Mouse (Mus musculus) MEL (cell line): ENCODE measurements around the gene Sox5. TPM values are rescaled to one million over a fixed set of nuclear protein-coding genes. Genes with fewer than 3 reads are reported as not detected.

Source experiments
- DNase-seq: peaks from one replicate; pipeline ENCODE4 v3.0.0; 2011; ENCODE audit warnings: low read depth, low spot score
- H3K27ac ChIP-seq: 2 replicates; pipeline ENCODE4 v1.5.1; 2012; ENCODE audit warnings: low read depth, mild to moderate bottlenecking, control low read depth, low read length, moderate library complexity; ENCODE audit not compliant: control insufficient read depth
- H3K27me3 ChIP-seq, 2 experiments: fragments of 150-350 bp in 1 of 2; sonication (generic) in 1 of 2; 2 replicates each; pipeline ENCODE4 v1.6.1; 2012; ENCODE audit warnings: low read length in 2 of 2, mild to moderate bottlenecking in 2 of 2, improper control_type of control experiment in 1 of 2, moderate library complexity in 1 of 2; ENCODE audit not compliant: insufficient read depth in 2 of 2, control insufficient read depth in 1 of 2
- H3K36me3 ChIP-seq, 2 experiments: 2 replicates each; pipeline ENCODE4 v1.6.1; 2012 to 2014; ENCODE audit warnings: low read length in 2 of 2, improper control_type of control experiment in 1 of 2, inconsistent platforms in 1 of 2, mild to moderate bottlenecking in 1 of 2; ENCODE audit not compliant: insufficient read depth in 2 of 2, control insufficient read depth in 1 of 2
- H3K4me1 ChIP-seq, 2 experiments: fragments of 150-350 bp in 1 of 2; sonication (generic) in 1 of 2; 2 replicates each; pipeline ENCODE4 v1.6.1; 2012; ENCODE audit warnings: low read length in 2 of 2, improper control_type of control experiment in 1 of 2, mild to moderate bottlenecking in 1 of 2; ENCODE audit not compliant: insufficient read depth in 2 of 2, control insufficient read depth in 1 of 2
- H3K4me3 ChIP-seq, 2 experiments: fragments of 150-350 bp in 1 of 2; sonication (generic) in 1 of 2; 2 replicates each; pipeline ENCODE4 v1.5.1; 2012; ENCODE audit warnings: low read depth in 2 of 2, low read length in 2 of 2, mild to moderate bottlenecking in 2 of 2, moderate library complexity in 2 of 2, control low read depth in 1 of 2, improper control_type of control experiment in 1 of 2; ENCODE audit not compliant: control insufficient read depth in 1 of 2, insufficient read depth in 1 of 2
- H3K79me2 ChIP-seq: 2 replicates; pipeline ENCODE4 v1.6.1; 2012; ENCODE audit warnings: mild to moderate bottlenecking, low read length, moderate library complexity; ENCODE audit not compliant: control insufficient read depth, poor library complexity, insufficient read depth
- H3K9ac ChIP-seq: 2 replicates; pipeline ENCODE4 v1.6.1; 2012; ENCODE audit warnings: low read depth, mild to moderate bottlenecking, control low read depth, low read length, moderate library complexity; ENCODE audit not compliant: control insufficient read depth, poor library complexity, severe bottlenecking
- H3K9me3 ChIP-seq: fragments of 150-350 bp; sonication (generic); replicated peaks from 2 replicates; pipeline ENCODE4 v1.6.1; 2012; ENCODE audit warnings: mild to moderate bottlenecking, low read length, improper control_type of control experiment, moderate library complexity; ENCODE audit not compliant: insufficient read depth
- BHLHE40 ChIP-seq: IDR thresholded peaks from 2 replicates; pipeline ENCODE4 v1.6.1; 2012; ENCODE audit warnings: low read depth, mild to moderate bottlenecking, inconsistent platforms, low read length, improper control_type of control experiment, borderline replicate concordance
- CHD1 ChIP-seq: IDR thresholded peaks from 2 replicates; pipeline ENCODE4 v1.6.1; 2012; ENCODE audit warnings: low read depth, mild to moderate bottlenecking, inconsistent platforms, low read length, improper control_type of control experiment
- CHD2 ChIP-seq: IDR thresholded peaks from 2 replicates; pipeline ENCODE4 v1.6.1; 2011; ENCODE audit warnings: low read length, improper control_type of control experiment
- E2F4 ChIP-seq: IDR thresholded peaks from 2 replicates; pipeline ENCODE4 v1.6.1; 2011; ENCODE audit warnings: low read depth, low read length, improper control_type of control experiment, borderline replicate concordance
- GABPA ChIP-seq: IDR thresholded peaks from 2 replicates; pipeline ENCODE4 v1.6.1; 2012; ENCODE audit warnings: low read depth, mild to moderate bottlenecking, inconsistent platforms, low read length, improper control_type of control experiment, moderate library complexity
- GATA1 ChIP-seq: IDR thresholded peaks from 2 replicates; pipeline ENCODE4 v1.6.1; 2011; ENCODE audit warnings: low read depth, low read length, improper control_type of control experiment
- JUND ChIP-seq: IDR thresholded peaks from 2 replicates; pipeline ENCODE4 v1.6.1; 2011; ENCODE audit warnings: low read depth, mild to moderate bottlenecking, improper control_type of control experiment, low read length
- KAT2A ChIP-seq: conservative IDR thresholded peaks from 2 replicates; pipeline ENCODE4 v1.6.1; 2012; ENCODE audit warnings: low read depth, low read length, improper control_type of control experiment, inconsistent platforms
- MAFK ChIP-seq: IDR thresholded peaks from 2 replicates; pipeline ENCODE4 v1.6.1; 2011; ENCODE audit warnings: low read depth, mild to moderate bottlenecking, low read length, improper control_type of control experiment, borderline replicate concordance
- MAX ChIP-seq: IDR thresholded peaks from 2 replicates; pipeline ENCODE4 v1.6.1; 2011; ENCODE audit warnings: low read length, improper control_type of control experiment
- MYB ChIP-seq: IDR thresholded peaks from 2 replicates; pipeline ENCODE4 v1.6.1; 2011; ENCODE audit warnings: mild to moderate bottlenecking, low read depth, low read length, improper control_type of control experiment
- MYC ChIP-seq: IDR thresholded peaks from 2 replicates; pipeline ENCODE4 v1.6.1; 2011; ENCODE audit warnings: low read depth, mild to moderate bottlenecking, low read length, improper control_type of control experiment, moderate library complexity
- NELFE ChIP-seq: IDR thresholded peaks from 2 replicates; pipeline ENCODE4 v1.6.1; 2011; ENCODE audit warnings: low read depth, low read length, improper control_type of control experiment
- NRF1 ChIP-seq: IDR thresholded peaks from 2 replicates; pipeline ENCODE4 v1.6.1; 2014; ENCODE audit warnings: low read depth, mild to moderate bottlenecking, inconsistent platforms, low read length, improper control_type of control experiment, moderate library complexity; ENCODE audit not compliant: poor library complexity, insufficient read depth, severe bottlenecking
- POLR2AphosphoS2 ChIP-seq: IDR thresholded peaks from 2 replicates; pipeline ENCODE4 v1.6.1; 2011; ENCODE audit warnings: low read length, improper control_type of control experiment
- POLR2AphosphoS5 ChIP-seq: IDR thresholded peaks from 2 replicates; pipeline ENCODE4 v1.6.1; 2012; ENCODE audit warnings: low read depth, borderline replicate concordance, mild to moderate bottlenecking, inconsistent platforms, low read length, moderate library complexity, mixed read lengths
- SIN3A ChIP-seq: IDR thresholded peaks from 2 replicates; pipeline ENCODE4 v1.6.1; 2012; ENCODE audit warnings: low read length, improper control_type of control experiment, inconsistent platforms
- SMC3 ChIP-seq: IDR thresholded peaks from 2 replicates; pipeline ENCODE4 v1.6.1; 2011; ENCODE audit warnings: low read depth, low read length, improper control_type of control experiment
- TCF12 ChIP-seq: IDR thresholded peaks from 2 replicates; pipeline ENCODE4 v1.6.1; 2014; ENCODE audit warnings: low read depth, mild to moderate bottlenecking, inconsistent platforms, low read length, improper control_type of control experiment, moderate library complexity
- UBTF ChIP-seq: IDR thresholded peaks from 2 replicates; pipeline ENCODE4 v1.6.1; 2012; ENCODE audit warnings: low read depth, mild to moderate bottlenecking, inconsistent platforms, low read length, improper control_type of control experiment, moderate library complexity, borderline replicate concordance; ENCODE audit not compliant: insufficient read depth
- USF2 ChIP-seq, 2 experiments: IDR thresholded peaks; 2 replicates each; pipeline ENCODE4 v1.6.1; 2011 to 2012; ENCODE audit warnings: improper control_type of control experiment in 2 of 2, low read length in 2 of 2, borderline replicate concordance in 1 of 2, inconsistent platforms in 1 of 2, low read depth in 1 of 2, mild to moderate bottlenecking in 1 of 2; ENCODE audit not compliant: insufficient read depth in 1 of 2
- ZKSCAN1 ChIP-seq: IDR thresholded peaks from 2 replicates; pipeline ENCODE4 v1.6.1; 2012; ENCODE audit warnings: low read depth, mild to moderate bottlenecking, inconsistent platforms, low read length, improper control_type of control experiment, moderate library complexity
- polyA plus RNA-seq, 2 experiments: library from polyadenylated mRNA; stranded (reverse) in 1 of 2; unstranded in 1 of 2; fragments of >175 nt in 1 of 2; fragments of >200 nt in 1 of 2; gene quantifications; 2 replicates each; pipeline versions ENCODE4 v1.2.1 to v1.2.4; 2012; ENCODE audit warnings: low replicate concordance in 2 of 2, low read depth in 1 of 2; ENCODE audit not compliant: insufficient read length in 2 of 2, insufficient read depth in 1 of 2, missing spikeins in 1 of 2
- total RNA-seq: library from RNA; depleted of rRNA; stranded (reverse); fragments of 300-350 nt; gene quantifications from 2 replicates; pipeline ENCODE4 v1.2.3, GENCODE M21; 2012

The Sox5 gene
- total and polyA plus RNA-seq, 3 experiments = 0.19 to 3.0 TPM; not detected in 1

DNA sequence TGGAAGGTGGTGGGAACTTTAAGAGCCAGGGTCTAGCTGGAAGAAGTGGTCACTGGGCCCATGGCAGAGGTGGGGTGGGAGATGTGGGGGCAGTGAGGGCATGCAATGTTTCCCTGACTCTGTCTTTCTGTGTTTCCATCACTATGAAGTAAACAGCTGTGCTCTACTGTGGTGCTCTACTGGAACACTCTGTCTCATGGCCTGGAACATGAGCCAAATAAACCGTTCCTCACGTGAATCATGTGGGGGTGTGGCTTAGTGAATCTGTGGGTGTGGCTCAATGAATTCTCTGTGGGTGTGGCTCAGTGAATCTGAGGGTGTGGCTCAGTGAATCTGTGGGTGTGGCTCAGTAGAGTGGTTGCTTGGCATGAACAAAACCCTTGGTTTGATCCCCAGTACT is 42.0 kb downstream of the Sox5 start:
- Histone ChIP-seq H3K4me3 (no peak overlapping the region), H3K9me3 (no peaks in the 10 kb centered on the region), H3K27ac (no peak overlapping the region), H3K79me2 (no peaks in the 10 kb centered on the region), H3K9ac (no peak overlapping the region), H3K36me3 (no peaks in the 10 kb centered on the region), H3K4me1 (no peaks in the 10 kb centered on the region), H3K27me3 (no peaks in the 10 kb centered on the region)
- TF ChIP-seq BHLHE40 (no peak), SIN3A (no peak), POLR2AphosphoS2 (no peak), SMC3 (no peak), JUND (no peak), MYC (no peak), MAX (no peak), NELFE (no peak), MAFK (no peak), TCF12 (no peak), MYB (no peak), USF2 (IDR thresholded peaks at IDR 0.05; ENCODE audit: borderline replicate concordance in 1 of 2, insufficient read depth in 1 of 2, low read depth in 1 of 2, low read length in 2 of 2) (no peak), ZKSCAN1 (no peak), KAT2A (no peak), POLR2AphosphoS5 (no peak)
- no peak for DNase-seq

GRCm38 (mm10) chr6:144737786-144738185 is 44.0 kb downstream of the Sox5 start:
- no peak for DNase-seq
- Histone ChIP-seq H3K79me2 (no peaks in the 10 kb centered on the region), H3K4me1 (no peaks in the 10 kb centered on the region), H3K9me3 (no peaks in the 10 kb centered on the region), H3K4me3 (no peak overlapping the region), H3K9ac (no peak overlapping the region), H3K27ac (no peak overlapping the region), H3K27me3 (no peaks in the 10 kb centered on the region), H3K36me3 (no peaks in the 10 kb centered on the region)
- TF ChIP-seq GATA1 (no peak), MYC (no peak), POLR2AphosphoS2 (no peak), KAT2A (no peak), CHD1 (no peak), CHD2 (no peak), MAX (no peak), SIN3A (no peak), E2F4 (no peak), GABPA (no peak), POLR2AphosphoS5 (no peak), NRF1 (no peak), UBTF (no peak)
